Mouse (Mus musculus) ES-Bruce4 (cell line): ENCODE measurements around the gene Ptpn1. TPM values are rescaled to one million over a fixed set of nuclear protein-coding genes. Genes with fewer than 3 reads are reported as not detected.

Experiments
- H3K27ac ChIP-seq: 2 replicates; pipeline ENCODE4 v1.5.1; 2012; ENCODE audit warnings: low read length, inconsistent platforms; ENCODE audit not compliant: insufficient read depth
- H3K27me3 ChIP-seq: 2 replicates; pipeline ENCODE4 v1.6.1; 2012; ENCODE audit warnings: mild to moderate bottlenecking, low read length, inconsistent platforms; ENCODE audit not compliant: control insufficient read depth, poor library complexity, insufficient read depth, severe bottlenecking
- H3K36me3 ChIP-seq: 2 replicates; pipeline ENCODE4 v1.6.1; 2012; ENCODE audit warnings: inconsistent platforms, mild to moderate bottlenecking, low read length, moderate library complexity; ENCODE audit not compliant: control insufficient read depth, poor library complexity, insufficient read depth, severe bottlenecking
- H3K4me1 ChIP-seq: one replicate; pipeline ENCODE4 v1.8.1; 2011; ENCODE audit warnings: low read length; ENCODE audit not compliant: control insufficient read depth, insufficient read depth
- H3K4me3 ChIP-seq: 2 replicates; pipeline ENCODE4 v1.5.1; 2011; ENCODE audit warnings: low read depth, mild to moderate bottlenecking, low read length
- H3K9ac ChIP-seq: 2 replicates; pipeline ENCODE4 v1.6.1; 2012; ENCODE audit warnings: low read depth, mild to moderate bottlenecking, inconsistent platforms; ENCODE audit not compliant: poor library complexity, severe bottlenecking
- H3K9me3 ChIP-seq: replicated peaks from 2 replicates; pipeline ENCODE4 v1.6.1; 2012; ENCODE audit warnings: mild to moderate bottlenecking, low read length, inconsistent platforms; ENCODE audit not compliant: control insufficient read depth, poor library complexity, insufficient read depth, severe bottlenecking
- CTCF ChIP-seq: IDR thresholded peaks from one replicate; pipeline ENCODE4 v1.8.1; 2011; ENCODE audit warnings: low read depth, low read length
- EP300 ChIP-seq: IDR thresholded peaks from 2 replicates; pipeline ENCODE4 v1.6.1; 2011; ENCODE audit warnings: low read depth, low read length; ENCODE audit not compliant: insufficient read depth
- POLR2A ChIP-seq: IDR thresholded peaks from one replicate; pipeline ENCODE4 v1.8.1; 2011; ENCODE audit warnings: low read length; ENCODE audit not compliant: insufficient read depth
- polyA plus RNA-seq: library from polyadenylated mRNA; stranded (reverse); fragments of >200 nt; gene quantifications from 2 replicates; pipeline ENCODE4 v1.2.4, GENCODE M21; 2011; ENCODE audit warnings: low read depth; ENCODE audit not compliant: missing spikeins, insufficient read depth, insufficient read length

The Ptpn1 gene
- polyA plus RNA-seq, 1 experiment: 51.3 TPM

DNA sequence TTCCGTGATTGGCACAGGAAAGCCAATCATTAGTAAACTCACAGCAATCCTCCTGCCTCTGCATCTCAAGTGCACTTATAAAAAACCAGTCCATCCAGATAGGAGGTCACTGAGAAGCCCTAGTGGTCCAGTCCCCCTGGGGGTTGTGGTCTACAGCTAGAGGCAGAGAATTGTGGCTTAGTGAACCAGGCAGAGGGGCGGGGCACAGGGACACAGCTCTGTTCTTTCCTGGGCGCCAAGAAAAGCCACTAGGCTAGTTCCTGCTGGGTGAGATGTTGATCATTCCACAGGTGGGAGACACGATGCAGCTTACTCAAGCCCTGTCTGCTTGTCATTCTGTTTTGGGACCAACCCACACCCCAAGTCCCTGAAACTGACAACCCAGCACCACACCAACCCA is 70.3 kb downstream of the Ptpn1 start:
- no peak overlapping the region for H3K27ac ChIP-seq
- H3K4me3 ChIP-seq: no peak overlapping the region
- no peaks in the 10 kb centered on the region for H3K27me3 ChIP-seq
- no peak for TF ChIP-seq CTCF
- no peak overlapping the region for H3K9ac ChIP-seq
- no peaks in the 10 kb centered on the region for H3K4me1 ChIP-seq
- H3K36me3 ChIP-seq: no peaks in the 10 kb centered on the region
- no peaks in the 10 kb centered on the region for H3K9me3 ChIP-seq

- Histone ChIP-seq H3K36me3 (no peaks in the 10 kb centered on the region), H3K27me3 (no peaks in the 10 kb centered on the region), H3K27ac (no peak overlapping the region), H3K4me1 (no peaks in the 10 kb centered on the region), H3K9ac (no peak overlapping the region), H3K4me3 (no peak overlapping the region), H3K9me3 (no peaks in the 10 kb centered on the region)
- TF ChIP-seq CTCF (no peak), POLR2A (no peak), EP300 (no peak)
These were observed 71.0 kb downstream of the Ptpn1 start for GRCm38 (mm10) chr2:168002884-168003283.

GRCm38 (mm10) chr2:168003431-168003830 is 71.6 kb downstream of the Ptpn1 start:
- no peak overlapping the region for H3K4me3 ChIP-seq
- H3K9me3 ChIP-seq: no peaks in the 10 kb centered on the region
- no peaks in the 10 kb centered on the region for H3K4me1 ChIP-seq
- H3K27me3 ChIP-seq: no peaks in the 10 kb centered on the region
- TF ChIP-seq POLR2A (no peak), EP300 (no peak), CTCF (no peak)
- no peak overlapping the region for H3K27ac ChIP-seq
- no peaks in the 10 kb centered on the region for H3K36me3 ChIP-seq
- H3K9ac ChIP-seq: no peak overlapping the region

- Histone ChIP-seq H3K9me3 (no peaks in the 10 kb centered on the region), H3K36me3 (no peaks in the 10 kb centered on the region), H3K27me3 (no peaks in the 10 kb centered on the region), H3K4me1 (no peaks in the 10 kb centered on the region), H3K27ac (no peak overlapping the region), H3K9ac (no peak overlapping the region), H3K4me3 (no peak overlapping the region)
- TF ChIP-seq POLR2A: no peak
- no peak for TF ChIP-seq EP300
- TF ChIP-seq CTCF: peak; percentile 71
These were observed 72.5 kb downstream of the Ptpn1 start for GRCm38 (mm10) chr2:168004369-168004768.

- H3K4me1 ChIP-seq: no peaks in the 10 kb centered on the region
- H3K4me3 ChIP-seq: no peak overlapping the region
- no peaks in the 10 kb centered on the region for H3K36me3 ChIP-seq
- H3K9me3 ChIP-seq: no peaks in the 10 kb centered on the region
- no peak overlapping the region for H3K9ac ChIP-seq
- no peak overlapping the region for H3K27ac ChIP-seq
- H3K27me3 ChIP-seq: no peaks in the 10 kb centered on the region
- TF ChIP-seq EP300 (no peak), CTCF (no peak), POLR2A (no peak)
These were observed 73.1 kb downstream of the Ptpn1 start for GRCm38 (mm10) chr2:168005005-168005404.

DNA sequence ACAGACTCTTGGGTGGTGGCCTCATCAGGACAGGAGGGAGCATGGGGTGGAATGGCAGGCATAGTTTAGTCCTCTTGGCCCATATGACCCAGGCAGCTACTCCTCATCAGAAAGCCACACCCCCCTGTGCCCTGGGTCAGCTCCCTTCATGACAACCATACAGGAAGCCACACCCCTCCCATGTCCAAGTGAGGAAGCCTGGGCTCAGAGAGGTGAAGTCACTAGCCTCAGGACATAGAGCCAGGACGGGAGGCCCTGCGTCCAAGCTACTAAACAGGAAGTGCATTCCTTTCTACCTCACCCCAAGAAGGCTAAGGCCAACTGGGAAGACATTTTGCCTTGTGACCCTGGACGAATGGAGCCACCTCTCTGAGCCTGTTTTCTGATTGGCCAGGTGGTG is 73.8 kb downstream of the Ptpn1 start:
- no peaks in the 10 kb centered on the region for H3K9me3 ChIP-seq
- H3K27me3 ChIP-seq: no peaks in the 10 kb centered on the region
- H3K9ac ChIP-seq: no peak overlapping the region
- no peaks in the 10 kb centered on the region for H3K4me1 ChIP-seq
- H3K36me3 ChIP-seq: no peaks in the 10 kb centered on the region
- no peak overlapping the region for H3K4me3 ChIP-seq
- H3K27ac ChIP-seq: no peak overlapping the region
- no peak for TF ChIP-seq POLR2A
- no peak for TF ChIP-seq EP300
- no peak for TF ChIP-seq CTCF

GRCm38 (mm10) chr2:168006489-168006888 is 74.6 kb downstream of the Ptpn1 start:
- Histone ChIP-seq H3K9ac (no peak overlapping the region), H3K36me3 (no peaks in the 10 kb centered on the region), H3K4me1 (no peaks in the 10 kb centered on the region), H3K4me3 (no peak overlapping the region), H3K27ac (no peak overlapping the region), H3K9me3 (no peaks in the 10 kb centered on the region), H3K27me3 (no peaks in the 10 kb centered on the region)
- no peak for TF ChIP-seq CTCF
- no peak for TF ChIP-seq POLR2A
- TF ChIP-seq EP300: no peak
